Mouse (Mus musculus) midbrain, embryonic 15.5 days (tissue): ENCODE measurements around the gene Bmp15. TPM values are rescaled to one million over a fixed set of nuclear protein-coding genes. Genes with fewer than 3 reads are reported as not detected.

Source experiments
- ATAC-seq: fragments of 200-750 bp; cut with Nextera tagmentation; replicated peaks from 2 replicates; pipeline ENCODE4 v1.8.0; 2017; ENCODE audit warnings: moderate TSS enrichment
- H3K27ac ChIP-seq: fragments of 300-500 bp; sonication (generic); 2 replicates; pipeline ENCODE4 v1.5.1; 2015; ENCODE audit warnings: mild to moderate bottlenecking, inconsistent platforms
- H3K27me3 ChIP-seq: fragments of 300-500 bp; sonication (generic); replicated peaks from 2 replicates; pipeline ENCODE4 v1.6.1; 2015; ENCODE audit warnings: inconsistent platforms
- H3K36me3 ChIP-seq: fragments of 300-500 bp; sonication (generic); replicated peaks from 2 replicates; pipeline ENCODE4 v1.6.1; 2015; ENCODE audit warnings: inconsistent platforms
- H3K4me1 ChIP-seq: fragments of 300-500 bp; sonication (generic); 2 replicates; pipeline ENCODE4 v1.6.1; 2015; ENCODE audit warnings: inconsistent platforms
- H3K4me2 ChIP-seq: fragments of 300-500 bp; sonication (generic); 2 replicates; pipeline ENCODE4 v1.6.1; 2015; ENCODE audit warnings: inconsistent platforms, mild to moderate bottlenecking, moderate library complexity
- H3K4me3 ChIP-seq: fragments of 300-500 bp; sonication (generic); 2 replicates; pipeline ENCODE4 v1.5.1; 2015; ENCODE audit warnings: mild to moderate bottlenecking, inconsistent platforms
- H3K9ac ChIP-seq: fragments of 300-500 bp; sonication (generic); 2 replicates; pipeline ENCODE4 v1.6.1; 2015; ENCODE audit warnings: mild to moderate bottlenecking, inconsistent platforms
- H3K9me3 ChIP-seq: fragments of 300-500 bp; sonication (generic); 2 replicates; pipeline ENCODE4 v1.6.1; 2016; ENCODE audit warnings: inconsistent platforms
- WGBS: fragments of 180-500 bp; shearing (Covaris S2); methylation state at CpG from one replicate; pipeline ENCODE4 v1.1.7; 2015; ENCODE audit warnings: mixed read lengths; 5-methylcytosine and 5-hydroxymethylcytosine counted together
- polyA plus RNA-seq: library from polyadenylated mRNA; unstranded; fragments of >200 nt; fragmentation: Nextera tagmentation; extraction: Ambion mirVana; gene quantifications from 2 replicates; pipeline ENCODE4 v1.2.1, GENCODE M21; 2015

Gene Bmp15
- polyA plus RNA-seq, result 0.15 and 0.37 TPM in 2 replicates

- Histone ChIP-seq H3K4me2 (no peak within 1 kb of the TSS), H3K27ac (no peak within 1 kb of the TSS), H3K4me3 (no peak within 1 kb of the TSS), H3K9ac (no peak within 1 kb of the TSS), H3K27me3 (no peaks in the 10 kb centered on the region), H3K4me1 (no peaks in the 10 kb centered on the region), H3K36me3 (no peaks in the 10 kb centered on the region), H3K9me3 (no peaks in the 10 kb centered on the region)
- 85% methylated on average over 3 of the region's 3 CpGs for WGBS
- ATAC-seq, result no peak
These were observed at the start of gene Bmp15 for GRCm38 (mm10) chrX:6320621-6321020. Gene Bmp15 (minus strand): TSS chrX:6320721.

- H3K27ac ChIP-seq, result no peak overlapping the region
- ATAC-seq, result no peak
- no peaks in the 10 kb centered on the region for H3K27me3 ChIP-seq
- H3K4me1 ChIP-seq, result no peaks in the 10 kb centered on the region
- H3K9me3 ChIP-seq, result no peaks in the 10 kb centered on the region
- H3K4me2 ChIP-seq, result no peak overlapping the region
- H3K36me3 ChIP-seq, result no peaks in the 10 kb centered on the region
- no peak overlapping the region for H3K9ac ChIP-seq
- H3K4me3 ChIP-seq, result no peak overlapping the region
- 68% methylated on average over 1 of the region's 1 CpGs for WGBS
These were observed 48.3 kb upstream of the Bmp15 start for GRCm38 (mm10) chrX:6368822-6369221.

GRCm38 (mm10) chrX:6357503-6358114 lies 37.1 kb upstream of the Bmp15 start:
- Histone ChIP-seq H3K27me3 (no peaks in the 10 kb centered on the region), H3K9ac (no peak overlapping the region), H3K27ac (no peak overlapping the region), H3K4me2 (no peak overlapping the region), H3K36me3 (no peaks in the 10 kb centered on the region), H3K9me3 (no peaks in the 10 kb centered on the region), H3K4me1 (no peaks in the 10 kb centered on the region), H3K4me3 (no peak overlapping the region)
- ATAC-seq, result no peak
- 61% methylated on average over 6 of the region's 6 CpGs for WGBS

- H3K27me3 ChIP-seq, result no peaks in the 10 kb centered on the region
- no peaks in the 10 kb centered on the region for H3K4me1 ChIP-seq
- H3K27ac ChIP-seq, result no peak overlapping the region
- WGBS, result 68% methylated on average over 3 of the region's 3 CpGs
- H3K9me3 ChIP-seq, result no peaks in the 10 kb centered on the region
- H3K4me3 ChIP-seq, result no peak overlapping the region
- ATAC-seq, result no peak
- H3K9ac ChIP-seq, result no peak overlapping the region
- no peaks in the 10 kb centered on the region for H3K36me3 ChIP-seq
- no peak overlapping the region for H3K4me2 ChIP-seq
These were observed 36.4 kb upstream of the Bmp15 start for GRCm38 (mm10) chrX:6356876-6357275.

GRCm38 (mm10) chrX:6345273-6345959 lies 24.9 kb upstream of the Bmp15 start:
- Histone ChIP-seq H3K4me2 (no peak overlapping the region), H3K4me1 (no peaks in the 10 kb centered on the region), H3K9ac (no peak overlapping the region), H3K9me3 (no peaks in the 10 kb centered on the region), H3K27ac (no peak overlapping the region), H3K4me3 (no peak overlapping the region), H3K36me3 (no peaks in the 10 kb centered on the region), H3K27me3 (no peaks in the 10 kb centered on the region)
- 57% methylated on average over 1 of the region's 1 CpGs for WGBS
- ATAC-seq, result no peak

GRCm38 (mm10) chrX:6324056-6324455 lies 3.5 kb upstream of the Bmp15 start:
- Histone ChIP-seq H3K27me3 (no peaks in the 10 kb centered on the region), H3K9me3 (no peaks in the 10 kb centered on the region), H3K9ac (no peak overlapping the region), H3K4me3 (no peak overlapping the region), H3K27ac (no peak overlapping the region), H3K4me2 (no peak overlapping the region), H3K4me1 (no peaks in the 10 kb centered on the region), H3K36me3 (no peaks in the 10 kb centered on the region)
- no peak for ATAC-seq
- 27% methylated on average over 1 of the region's 1 CpGs for WGBS

- Histone ChIP-seq H3K9me3 (no peaks in the 10 kb centered on the region), H3K9ac (no peak overlapping the region), H3K27me3 (no peaks in the 10 kb centered on the region), H3K4me1 (no peaks in the 10 kb centered on the region), H3K4me3 (no peak overlapping the region), H3K36me3 (no peaks in the 10 kb centered on the region), H3K4me2 (no peak overlapping the region), H3K27ac (no peak overlapping the region)
- 85% methylated on average over 1 of the region's 1 CpGs for WGBS
- no peak for ATAC-seq
These were observed 2.8 kb downstream of the Bmp15 start for GRCm38 (mm10) chrX:6317747-6318146.

Other genes starting within 250 kb of the Bmp15 start
- 0.09 TPM in 1 of 2 replicates, not detected in the other for gene AU022751, start 237.3 kb downstream of the Bmp15 start, polyA plus RNA-seq
- gene Nudt10, start 147.7 kb downstream of the Bmp15 start, polyA plus RNA-seq, result 57.8 and 64.1 TPM in 2 replicates
- gene Shroom4, start 79.1 kb upstream of the Bmp15 start, polyA plus RNA-seq, result 1.9 and 2.1 TPM in 2 replicates